Mouse (Mus musculus) large intestine, adult 2 months (tissue): ENCODE results near the gene Zic1. TPM values are rescaled to one million over a fixed set of nuclear protein-coding genes. Genes with fewer than 3 reads are reported as not detected.

Source experiments
- DNase-seq: peaks from one replicate; pipeline ENCODE4 v3.0.0-alpha.2; 2012; ENCODE audit warnings: low read depth, low spot score
- WGBS: fragments of 180-500 bp; shearing (Covaris S2); methylation state at CpG from one replicate; pipeline ENCODE4 v1.1.7; 2018; 5-methylcytosine and 5-hydroxymethylcytosine counted together
- polyA plus RNA-seq: library from polyadenylated mRNA; depleted of rRNA; stranded (reverse); fragments of >200 nt; gene quantifications from 2 replicates; pipeline ENCODE4 v1.2.3, GENCODE M21; 2012

Zic1 gene
- polyA plus RNA-seq, 1 experiment, result not detected

GRCm38 (mm10) chr9:91371011-91371410 is 5.4 kb upstream of the Zic1 start:
- DNase-seq, result no peak

GRCm38 (mm10) chr9:91370191-91370708 is 4.6 kb upstream of the Zic1 start:
- 18% methylated on average over 6 of the region's 6 CpGs for WGBS
- no peak for DNase-seq

- 9% methylated on average over 26 of the region's 26 CpGs for WGBS
- no peak for DNase-seq
These were observed 3.8 kb upstream of the Zic1 start for GRCm38 (mm10) chr9:91369293-91369991.

- WGBS, result 8% methylated on average over 13 of the region's 13 CpGs
- DNase-seq, result no peak
These were observed 3.3 kb upstream of the Zic1 start for GRCm38 (mm10) chr9:91368946-91369292.

GRCm38 (mm10) chr9:91368150-91368549 is 2.5 kb upstream of the Zic1 start:
- DNase-seq, result no peak
- 6% methylated on average over 3 of the region's 3 CpGs for WGBS

- no peak for DNase-seq
- 9% methylated on average over 30 of the region's 30 CpGs for WGBS
These were observed 1.6 kb upstream of the Zic1 start for GRCm38 (mm10) chr9:91366999-91367811.

- DNase-seq, result no peak
- 4% methylated on average over 18 of the region's 18 CpGs for WGBS
These were observed 802 bp upstream of the Zic1 start for GRCm38 (mm10) chr9:91366226-91366998.

- no peak for DNase-seq
- WGBS, result 3% methylated on average over 42 of the region's 42 CpGs
These were observed 574 bp downstream of the Zic1 start for GRCm38 (mm10) chr9:91364971-91365501.

GRCm38 (mm10) chr9:91364127-91364970 is 1.3 kb downstream of the Zic1 start:
- DNase-seq, result no peak
- 3% methylated on average over 77 of the region's 77 CpGs for WGBS

GRCm38 (mm10) chr9:91363814-91364126 is 1.8 kb downstream of the Zic1 start:
- no peak for DNase-seq
- 4% methylated on average over 7 of the region's 7 CpGs for WGBS

- 9% methylated on average over 14 of the region's 14 CpGs for WGBS
- DNase-seq, result no peak
These were observed 2.4 kb downstream of the Zic1 start for GRCm38 (mm10) chr9:91363011-91363730.

- no peak for DNase-seq
- WGBS, result 4% methylated on average over 45 of the region's 45 CpGs
These were observed 3.6 kb downstream of the Zic1 start, which contains the start of gene Zic4 for GRCm38 (mm10) chr9:91361856-91362601. Gene Zic4, plus strand, starts transcription at chr9:91362413.

- no peak for DNase-seq
- 4% methylated on average over 35 of the region's 35 CpGs for WGBS
These were observed 4.4 kb downstream of the Zic1 start for GRCm38 (mm10) chr9:91361033-91361855.

GRCm38 (mm10) chr9:91360151-91361032 is 5.2 kb downstream of the Zic1 start:
- 11% methylated on average over 21 of the region's 21 CpGs for WGBS

GRCm38 (mm10) chr9:91358851-91359687 is 6.5 kb downstream of the Zic1 start:
- WGBS, result 14% methylated on average over 10 of the region's 10 CpGs
- no peak for DNase-seq

More at GRCm38 (mm10) chr9:91360151-91361032, 5.2 kb downstream of the Zic1 start:
- no peak for DNase-seq
